Mouse (Mus musculus): ENCODE data around the gene Aipl1. TPM values are rescaled to one million over a fixed set of nuclear protein-coding genes. Genes with fewer than 3 reads are reported as not detected.

The Aipl1 gene
- polyA plus RNA-seq, 1 experiment, result 0.30 TPM

GRCm38 (mm10) chr11:71987159-71988150 lies 49.9 kb downstream of the Aipl1 start:
- no peak for TF ChIP-seq POLR2A (IDR thresholded peaks at IDR 0.05; ENCODE audit: low read depth, low read length)
- TF ChIP-seq CTCF (IDR thresholded peaks at IDR 0.05; ENCODE audit: borderline replicate concordance, insufficient read depth, low read length), result no peak
- H3K27ac ChIP-seq (ENCODE audit: insufficient read depth, low read length), result no peak overlapping the region
- no peak overlapping the region for H3K4me3 ChIP-seq (ENCODE audit: insufficient read depth, low read length)
- no peaks in the 10 kb centered on the region for H3K4me1 ChIP-seq (ENCODE audit: control insufficient read depth, insufficient read depth, low read length)

GRCm38 (mm10) chr11:71985783-71986182 lies 51.5 kb downstream of the Aipl1 start:
- no peaks in the 10 kb centered on the region for H3K4me1 ChIP-seq (ENCODE audit: control insufficient read depth, insufficient read depth, low read length)
- H3K4me3 ChIP-seq (ENCODE audit: insufficient read depth, low read length), result no peak overlapping the region
- TF ChIP-seq POLR2A (IDR thresholded peaks at IDR 0.05; ENCODE audit: low read depth, low read length) (no peak), CTCF (IDR thresholded peaks at IDR 0.05; ENCODE audit: borderline replicate concordance, insufficient read depth, low read length) (no peak)
- H3K27ac ChIP-seq (ENCODE audit: insufficient read depth, low read length), result no peak overlapping the region

GRCm38 (mm10) chr11:71985101-71985711 lies 52.1 kb downstream of the Aipl1 start:
- H3K4me3 ChIP-seq (ENCODE audit: insufficient read depth, low read length), result no peak overlapping the region
- H3K27ac ChIP-seq (ENCODE audit: insufficient read depth, low read length), result no peak overlapping the region
- no peaks in the 10 kb centered on the region for H3K4me1 ChIP-seq (ENCODE audit: control insufficient read depth, insufficient read depth, low read length)
- TF ChIP-seq POLR2A (IDR thresholded peaks at IDR 0.05; ENCODE audit: low read depth, low read length) (no peak), CTCF (IDR thresholded peaks at IDR 0.05; ENCODE audit: borderline replicate concordance, insufficient read depth, low read length) (no peak)

- Histone ChIP-seq H3K27ac (ENCODE audit: insufficient read depth, low read length) (no peak overlapping the region), H3K4me1 (ENCODE audit: control insufficient read depth, insufficient read depth, low read length) (no peaks in the 10 kb centered on the region), H3K4me3 (ENCODE audit: insufficient read depth, low read length) (no peak overlapping the region)
- TF ChIP-seq CTCF (IDR thresholded peaks at IDR 0.05; ENCODE audit: borderline replicate concordance, insufficient read depth, low read length) (no peak), POLR2A (IDR thresholded peaks at IDR 0.05; ENCODE audit: low read depth, low read length) (no peak)
Observed at GRCm38 (mm10) chr11:71984093-71984492, 53.2 kb downstream of the Aipl1 start.

Other genes starting within 250 kb of the Aipl1 start
- gene Pimreg, start 4.5 kb upstream of the Aipl1 start, polyA plus RNA-seq (2011; ENCODE audit: insufficient read length, low read depth, missing spikeins), result 26.6 and 32.9 TPM in 2 replicates
- 0.89 and 1.1 TPM in 2 replicates for gene Pitpnm3, start 98.3 kb upstream of the Aipl1 start, polyA plus RNA-seq (2011; ENCODE audit: insufficient read length, low read depth, missing spikeins)
- gene Gm43951, start 169.3 kb upstream of the Aipl1 start, polyA plus RNA-seq (2011; ENCODE audit: insufficient read length, low read depth, missing spikeins), result 0.90 and 1.1 TPM in 2 replicates
- gene 4933427D14Rik, start 169.9 kb upstream of the Aipl1 start, polyA plus RNA-seq (2011; ENCODE audit: insufficient read length, low read depth, missing spikeins), result 8.0 and 11.8 TPM in 2 replicates
- 131 and 168 TPM in 2 replicates for gene Txndc17, start 170.0 kb upstream of the Aipl1 start, polyA plus RNA-seq (2011; ENCODE audit: insufficient read length, low read depth, missing spikeins)
- 13.5 and 13.8 TPM in 2 replicates for gene Med31, start 178.1 kb upstream of the Aipl1 start, polyA plus RNA-seq (2011; ENCODE audit: insufficient read length, low read depth, missing spikeins)
- 0.74 TPM in 1 of 2 replicates, not detected in the other for gene Slc13a5, start 229.7 kb upstream of the Aipl1 start, polyA plus RNA-seq (2011; ENCODE audit: insufficient read length, low read depth, missing spikeins)